Mouse (Mus musculus) testis, adult 2 months (tissue): ENCODE results near the gene Ttc25.

Experiments
- CTCF ChIP-seq: fragments of 200-500 bp; IDR thresholded peaks from 2 replicates; pipeline ENCODE4 v1.5.1; 2012; ENCODE audit warnings: low read depth, mild to moderate bottlenecking, inconsistent platforms, low read length, moderate library complexity; ENCODE audit not compliant: control insufficient read depth, insufficient read depth, insufficient replicate concordance
- POLR2A ChIP-seq: fragments of 200-500 bp; IDR thresholded peaks from 2 replicates; pipeline ENCODE4 v1.6.1; 2012; ENCODE audit warnings: low read depth, mild to moderate bottlenecking, inconsistent platforms, low read length, moderate library complexity; ENCODE audit not compliant: control insufficient read depth

- no peak for TF ChIP-seq CTCF
- no peak for TF ChIP-seq POLR2A
Measured at GRCm38 (mm10) chr11:100564703-100565102, 19.3 kb downstream of the Ttc25 start.
